Mouse (Mus musculus) kidney, postnatal 14 days (tissue): Measurements from ENCODE around the gene Antxr2.

Experiments used
- DNase-seq: peaks from one replicate; pipeline ENCODE4 v3.0.0; 2022; ENCODE audit warnings: mixed read lengths

Antxr2 gene

DNA sequence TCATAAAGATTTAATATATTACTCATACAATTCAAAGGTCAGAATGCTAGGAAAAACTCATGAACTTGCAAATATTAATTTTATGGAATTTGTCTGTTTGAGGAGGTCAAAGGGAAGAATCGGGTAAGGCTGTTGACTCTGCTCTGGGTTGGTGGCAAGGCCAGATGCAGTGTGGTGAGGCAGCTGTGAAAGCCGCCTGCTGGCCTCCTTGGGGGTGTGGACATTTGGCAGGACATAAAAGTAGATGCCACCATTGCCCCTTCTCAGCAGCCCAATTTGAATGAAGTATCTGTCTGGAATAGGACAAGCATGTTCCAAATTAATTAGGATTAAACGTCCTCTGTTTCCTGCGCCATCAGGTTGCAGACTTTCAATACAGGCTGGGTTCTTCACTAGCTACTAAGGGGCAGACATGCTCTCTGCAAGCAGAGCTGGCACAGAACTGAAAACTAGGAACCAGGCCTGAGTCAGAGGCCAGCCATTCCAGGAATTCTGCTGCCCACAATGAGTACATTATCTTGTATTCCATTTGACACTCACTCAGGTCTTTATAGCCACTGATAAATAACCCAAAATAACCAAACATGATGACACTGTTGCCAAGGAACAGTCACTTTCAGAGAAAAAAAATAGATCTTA is 44.1 kb downstream of the Antxr2 start:
- no peak for DNase-seq

GRCm38 (mm10) chr5:97983375-97983774 is 47.5 kb downstream of the Antxr2 start:
- no peak for DNase-seq

- DNase-seq: peak; percentile 10
Measured at GRCm38 (mm10) chr5:97980472-97980871, 50.4 kb downstream of the Antxr2 start.

- DNase-seq: no peak
Measured at GRCm38 (mm10) chr5:97973293-97973692, 57.5 kb downstream of the Antxr2 start.

GRCm38 (mm10) chr5:97972029-97972428 is 58.8 kb downstream of the Antxr2 start:
- no peak for DNase-seq

DNA sequence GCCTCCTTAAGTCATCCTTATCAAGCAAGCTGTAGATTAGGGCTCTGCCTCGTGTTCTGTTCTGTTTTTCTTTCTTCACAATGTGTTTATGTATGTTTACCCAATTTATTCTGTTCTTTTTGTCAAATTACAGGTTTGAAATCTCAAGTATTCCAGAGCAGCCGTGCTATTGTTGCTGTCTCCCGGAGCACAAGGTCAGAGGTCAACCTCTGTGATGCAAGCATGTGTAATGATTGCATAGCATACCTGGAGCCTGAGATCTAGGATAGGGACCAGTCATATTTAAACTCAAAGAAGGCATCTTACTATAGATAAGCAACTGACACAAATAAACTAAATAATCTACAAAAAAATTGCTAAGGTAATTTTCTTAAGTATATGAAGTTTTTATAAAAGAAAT is 59.6 kb downstream of the Antxr2 start:
- DNase-seq: no peak

DNA sequence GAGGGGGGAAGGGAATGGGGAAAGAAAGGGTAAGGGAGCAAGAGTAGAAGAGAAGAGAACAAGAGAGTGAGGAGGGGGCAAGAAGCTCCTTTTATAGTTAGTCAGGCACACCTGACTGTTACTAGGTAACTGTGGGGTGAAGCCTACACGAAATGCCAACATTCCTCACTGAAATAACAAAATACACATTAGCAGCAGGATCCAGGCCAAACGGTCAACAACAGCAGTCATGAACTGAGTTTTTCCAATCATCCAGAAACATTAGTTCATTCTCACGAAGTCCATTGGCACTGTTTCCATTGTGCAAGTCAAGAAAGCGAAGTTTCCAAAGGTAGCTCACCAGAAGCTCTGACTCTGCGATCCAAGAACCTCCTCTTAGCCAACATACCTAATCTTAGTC is 63.8 kb downstream of the Antxr2 start:
- no peak for DNase-seq

GRCm38 (mm10) chr5:97966101-97966500 is 64.7 kb downstream of the Antxr2 start:
- no peak for DNase-seq

DNA sequence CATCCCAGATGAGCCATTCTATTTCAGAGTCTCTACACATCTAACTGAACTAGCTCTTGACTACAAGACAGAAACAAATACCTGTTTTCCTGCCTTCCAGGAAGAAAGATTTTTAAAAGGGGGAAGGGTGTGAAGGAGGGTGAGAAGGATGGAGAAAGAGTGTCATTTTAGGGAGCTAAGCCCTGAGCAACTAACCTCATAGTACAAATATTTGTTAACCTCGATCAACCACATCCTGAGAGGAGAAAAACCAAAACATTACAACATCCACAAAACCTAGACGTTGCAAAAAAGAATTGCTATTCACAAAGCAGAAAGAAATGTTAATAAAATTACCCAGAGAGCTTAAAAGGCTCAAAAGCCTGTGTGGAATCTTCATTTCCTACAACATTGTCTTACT is 66.4 kb downstream of the Antxr2 start:
- no peak for DNase-seq

GRCm38 (mm10) chr5:97962512-97962911 is 68.3 kb downstream of the Antxr2 start:
- no peak for DNase-seq

DNA sequence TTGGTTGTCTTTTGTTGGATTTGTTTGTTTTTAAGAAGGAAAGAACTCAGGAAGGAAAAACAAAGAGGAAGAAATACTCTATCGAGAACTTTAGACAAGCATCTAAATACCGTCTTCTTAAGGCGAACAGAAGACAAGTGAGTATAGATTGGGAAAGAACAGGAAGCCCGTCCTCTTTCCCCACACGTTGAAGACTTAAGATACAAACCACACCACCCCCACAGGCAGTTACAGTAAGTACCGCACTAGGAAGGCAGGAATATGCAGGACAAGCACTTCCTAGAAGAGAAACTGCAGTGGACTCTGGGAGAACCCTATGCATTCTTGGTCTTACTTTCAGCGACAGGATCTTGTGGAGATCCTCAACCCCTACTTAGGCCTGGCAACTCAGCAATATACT is 69.1 kb downstream of the Antxr2 start:
- DNase-seq: no peak

DNA sequence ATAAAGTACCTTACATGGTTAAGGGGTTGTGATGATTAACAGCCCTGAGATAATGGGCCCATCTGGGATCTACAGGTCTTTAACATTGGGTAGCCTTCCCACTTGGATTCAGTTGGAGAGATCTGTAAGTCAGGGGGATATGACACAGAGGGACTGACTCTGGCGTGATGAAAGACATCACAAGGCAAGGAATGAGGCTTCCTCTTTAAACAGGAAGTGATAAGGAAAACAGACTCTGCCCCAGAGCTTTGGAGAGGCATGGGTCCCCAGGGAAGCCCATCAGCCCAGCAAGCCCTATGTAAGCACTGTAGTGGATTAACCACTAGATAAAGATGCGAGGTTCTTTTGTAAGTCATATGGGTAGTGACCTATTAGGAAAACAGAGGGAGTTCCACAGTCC is 71.2 kb downstream of the Antxr2 start:
- no peak for DNase-seq

DNA sequence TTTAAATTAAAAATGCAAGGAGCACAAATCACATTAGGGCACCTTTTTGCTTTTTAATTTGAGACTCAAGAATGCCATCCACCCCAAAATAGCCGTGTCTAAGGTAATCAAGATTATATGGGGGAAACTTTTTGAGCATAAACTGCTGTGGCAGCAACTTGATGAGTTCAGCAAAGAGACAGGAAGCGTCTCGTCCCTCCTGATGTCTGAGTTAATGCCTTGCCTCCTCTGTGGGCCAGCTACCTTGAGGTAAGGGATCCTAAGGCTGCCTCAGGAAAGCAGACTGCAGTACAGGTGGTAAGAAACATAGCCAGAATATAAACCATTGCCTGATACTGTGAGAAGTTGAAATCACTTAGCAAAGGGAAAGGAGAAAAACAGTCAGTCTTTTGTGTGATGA is 71.8 kb downstream of the Antxr2 start:
- DNase-seq: no peak

GRCm38 (mm10) chr5:97957501-97957900 is 73.3 kb downstream of the Antxr2 start:
- no peak for DNase-seq

- no peak for DNase-seq
Measured at GRCm38 (mm10) chr5:97954193-97954772, 76.6 kb downstream of the Antxr2 start.

DNA sequence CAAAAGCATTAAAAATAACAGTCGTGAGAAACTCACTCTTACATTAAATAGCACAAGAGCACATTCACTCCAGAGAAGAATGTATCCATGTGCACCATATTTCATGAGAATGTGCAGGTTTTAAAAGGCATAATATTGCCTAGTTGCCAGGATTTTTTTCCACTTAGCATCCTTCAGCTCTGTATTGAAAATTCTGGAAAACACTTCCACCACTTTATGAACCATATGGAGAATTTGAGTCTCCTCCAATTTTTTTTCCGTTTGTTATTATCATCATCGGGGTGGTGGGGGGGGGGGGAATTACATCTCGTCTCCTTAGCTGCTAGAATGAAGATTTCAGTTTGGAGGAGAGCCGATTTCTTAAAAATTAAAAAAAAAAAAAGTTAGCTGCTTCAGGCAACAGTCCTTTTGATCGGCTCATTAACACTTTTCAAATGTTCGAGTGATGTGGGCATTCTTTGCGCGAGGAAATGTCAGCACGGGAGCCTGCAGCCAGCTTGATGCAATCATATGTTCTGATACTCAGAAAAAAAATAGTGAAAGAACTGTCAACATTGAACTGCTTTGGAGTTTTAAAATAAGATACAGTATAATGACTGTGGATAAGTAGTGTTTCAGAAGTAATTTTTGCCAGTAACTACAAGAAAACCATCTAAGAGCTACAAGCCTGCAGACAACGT is 77.5 kb downstream of the Antxr2 start:
- no peak for DNase-seq

- DNase-seq: no peak
Measured at GRCm38 (mm10) chr5:97947261-97947660, 83.6 kb downstream of the Antxr2 start.

- no peak for DNase-seq
Measured at GRCm38 (mm10) chr5:97946236-97946635, 84.6 kb downstream of the Antxr2 start.

DNA sequence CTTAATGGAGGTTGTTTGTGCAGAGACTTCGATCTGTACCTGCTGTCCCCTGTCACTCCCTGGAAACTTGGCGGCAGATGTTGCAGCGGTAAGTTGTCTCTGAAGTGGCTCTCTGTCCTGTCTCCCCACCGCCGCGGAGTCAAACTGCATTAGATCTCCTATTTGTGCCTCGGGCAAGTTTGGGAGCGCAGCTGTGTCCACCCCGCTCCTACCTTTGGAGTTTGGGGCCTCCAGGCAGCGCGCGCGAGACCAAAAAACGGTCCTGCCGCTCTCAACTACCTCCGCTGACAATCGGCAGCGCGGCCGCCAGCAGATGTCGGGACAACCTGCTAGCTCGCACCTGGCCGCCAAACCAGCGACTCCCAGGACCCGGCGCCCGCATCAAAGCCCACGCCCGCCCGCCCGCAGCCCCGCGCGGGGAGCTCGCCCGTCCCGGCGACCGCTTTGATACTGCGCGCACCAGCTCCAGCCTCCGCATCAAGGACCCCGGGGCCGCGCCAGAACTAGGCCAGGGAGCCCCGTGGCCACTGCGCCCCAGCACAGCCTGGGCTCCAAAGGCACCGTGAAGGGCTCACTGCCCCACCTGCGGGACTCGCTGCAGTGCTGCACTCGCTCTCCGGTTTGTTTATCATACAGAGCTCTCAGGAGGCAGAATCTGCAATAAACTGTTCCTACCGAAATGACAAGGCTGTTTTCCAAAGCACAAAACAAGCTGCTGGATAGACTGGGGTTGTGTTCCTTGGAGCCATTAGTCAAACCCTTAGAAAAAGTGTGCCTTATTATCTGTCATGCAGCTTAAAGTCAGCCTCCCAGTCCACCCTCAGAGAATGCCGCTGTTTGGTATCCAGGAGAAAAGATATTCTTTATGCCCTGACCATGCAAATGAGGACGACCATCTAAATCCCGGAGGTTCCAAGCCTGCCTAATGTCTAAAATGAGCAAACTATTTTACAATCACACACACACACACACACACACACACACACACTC is 95.4 kb downstream of the Antxr2 start:
- DNase-seq: peak; percentile 38

GRCm38 (mm10) chr5:97917654-97918053 is 113.2 kb downstream of the Antxr2 start:
- no peak for DNase-seq

DNA sequence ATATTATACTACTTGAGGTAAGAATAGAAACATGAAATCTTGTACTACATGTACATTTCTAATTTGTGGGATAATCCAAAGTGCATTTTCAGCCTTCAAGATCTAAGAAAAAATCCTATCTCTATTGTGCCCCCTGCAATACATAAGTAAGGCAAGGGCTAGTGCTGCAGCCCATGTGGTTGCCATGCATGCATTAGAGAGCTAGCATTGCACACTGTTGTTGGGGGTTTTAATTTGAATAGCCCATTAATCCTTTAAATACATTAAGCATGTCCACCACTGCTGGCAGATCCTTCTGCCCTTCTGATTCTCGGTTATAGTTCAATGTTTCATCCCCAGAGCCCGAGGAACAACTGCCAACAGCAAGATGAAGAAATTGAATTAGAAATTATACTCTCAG is 116.0 kb downstream of the Antxr2 start:
- no peak for DNase-seq

DNA sequence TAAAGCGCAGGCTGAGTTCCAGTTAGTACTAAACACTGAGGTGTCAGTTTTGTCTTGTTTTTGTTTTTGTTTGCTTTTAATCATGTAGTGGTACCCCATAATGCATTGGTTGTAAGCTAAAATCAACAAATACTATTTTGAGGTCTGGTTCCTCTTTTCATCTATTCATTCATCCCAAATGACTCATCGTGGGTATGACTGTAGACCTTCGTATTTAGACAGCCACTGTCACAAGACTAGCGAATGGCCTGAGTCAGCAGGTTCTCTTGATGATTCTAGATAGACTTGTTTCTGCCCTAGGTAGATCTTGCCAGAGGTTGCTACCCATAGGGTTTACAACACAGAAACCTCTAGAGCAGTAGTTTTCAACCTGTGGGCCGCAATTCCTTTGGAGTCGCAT is 116.9 kb downstream of the Antxr2 start:
- DNase-seq: no peak

DNA sequence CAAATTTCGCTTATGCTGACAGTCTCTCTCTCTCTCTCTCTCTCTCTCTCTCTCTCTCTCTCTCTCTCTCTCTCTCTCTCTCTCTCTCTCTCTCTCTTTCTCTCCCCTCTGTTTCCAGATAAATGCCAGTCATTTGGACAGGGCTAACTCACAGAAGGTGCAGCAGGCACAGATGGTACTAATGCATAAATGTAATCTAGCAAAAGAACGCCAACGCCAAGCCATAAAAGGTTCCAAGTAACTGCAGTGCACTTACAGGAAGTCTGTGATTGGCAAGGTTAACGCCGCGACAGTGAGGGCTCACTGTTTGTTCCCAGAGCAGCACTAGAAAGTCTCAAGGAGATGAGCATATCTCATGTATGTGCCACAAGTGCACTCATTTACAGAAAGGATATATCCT is 123.4 kb downstream of the Antxr2 start:
- DNase-seq: no peak
